ENCODE assay signal across 8 mouse cellular contexts in the genomic region with DNA sequence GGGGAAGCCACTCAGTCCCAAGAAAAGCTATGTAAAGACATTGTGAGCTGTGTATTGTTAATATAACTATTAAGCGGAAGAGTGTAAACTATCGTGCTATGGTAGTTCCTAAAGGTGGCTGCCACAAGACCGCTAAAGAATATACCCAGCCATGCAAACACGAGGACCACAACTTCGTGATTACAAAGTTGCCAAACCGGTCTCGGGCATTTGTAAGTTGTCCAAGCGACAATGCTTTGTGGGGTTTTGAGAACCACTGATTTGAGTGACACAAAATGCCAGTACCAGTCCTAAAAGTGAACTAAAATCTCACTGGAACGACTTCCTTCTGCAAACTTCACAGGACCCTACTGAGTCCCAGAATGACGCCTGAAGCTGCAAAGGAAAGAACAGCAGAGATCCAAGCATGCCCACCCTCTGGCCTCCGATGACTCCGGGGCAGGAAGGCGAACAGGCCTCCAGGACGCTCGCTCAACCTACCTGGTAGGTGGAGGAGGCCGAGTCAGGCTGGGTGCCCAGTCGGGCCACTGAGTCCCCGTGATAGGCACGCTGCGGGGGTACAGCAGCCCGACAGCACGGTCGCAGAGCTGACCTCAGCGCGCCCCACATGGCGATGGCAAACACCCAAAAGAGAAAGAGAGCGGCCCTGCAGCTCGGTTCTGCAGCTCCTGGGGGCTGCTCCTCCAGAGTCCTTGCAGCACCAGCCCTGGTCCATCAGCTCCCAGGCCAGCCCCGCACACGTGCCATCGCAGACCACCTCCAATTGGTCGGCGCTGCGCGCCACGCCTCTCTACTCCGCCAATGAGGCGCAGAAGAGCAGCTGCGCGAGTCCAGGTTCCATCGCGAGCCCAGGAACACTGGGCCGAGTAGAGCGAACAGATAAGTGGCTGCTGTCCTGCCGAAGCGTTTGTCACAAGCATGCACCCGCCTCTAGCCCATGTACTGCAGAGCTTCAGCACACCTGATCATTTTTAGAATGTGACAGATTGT. TPM values are rescaled to one million over a fixed set of nuclear protein-coding genes. Genes with fewer than 3 reads are reported as not detected.
DNase-seq lines count a peak whose midpoint lies in the region; ATAC-seq lines count a peak whose summit lies in the region.

Gene Mccc2, minus strand, starts transcription at position 734 of the 990 bp plus-strand sequence.

- WGBS in heart, embryonic 10.5 days, result 4% methylated on average over 47 of the region's 47 CpGs
- WGBS in kidney, embryonic 15.5 days, result 4% methylated on average over 47 of the region's 47 CpGs

- H3K4me2 ChIP-seq in kidney, embryonic 15.5 days, result peak within 1 kb of the TSS; percentile 78

- DNase-seq in B cell, adult 2 months, result peak; percentile 71 to 72
- DNase-seq in brain, adult 2 months (ENCODE audit: low read depth, low spot score), result peak; percentile 98
- peak; percentile 97 for DNase-seq in heart, embryonic 10.5 days (ENCODE audit: low spot score)
- peak; percentile 92 for DNase-seq in liver
- peak; percentile 74 to 85 for DNase-seq in spleen, postnatal 4 days (ENCODE audit: low spot score in 2 of 2)

- H3K4me1 ChIP-seq in heart, embryonic 10.5 days, result peaks cover 12% of the 10 kb centered on the region
- peaks cover 20% of the 10 kb centered on the region for H3K4me1 ChIP-seq in kidney, embryonic 15.5 days

- H3K27ac ChIP-seq in heart, embryonic 10.5 days, result peak within 1 kb of the TSS; percentile 88
- H3K27ac ChIP-seq in kidney, embryonic 15.5 days, result peak within 1 kb of the TSS; percentile 77

- H3K27me3 ChIP-seq in heart, embryonic 10.5 days (ENCODE audit: insufficient read depth, poor library complexity, severe bottlenecking), result no peaks in the 10 kb centered on the region
- H3K27me3 ChIP-seq in kidney, embryonic 15.5 days, result no peaks in the 10 kb centered on the region

- H3K36me3 ChIP-seq in heart, embryonic 10.5 days, result peaks cover 4% of the 10 kb centered on the region
- H3K36me3 ChIP-seq in kidney, embryonic 15.5 days, result peaks cover 8% of the 10 kb centered on the region

- no peaks in the 10 kb centered on the region for H3K9me3 ChIP-seq in heart, embryonic 10.5 days
- H3K9me3 ChIP-seq in kidney, embryonic 15.5 days (replicated peaks), result no peaks in the 10 kb centered on the region

- peak; percentile 100 for ATAC-seq in erythroblast, adult 5-6 weeks (replicated peaks; ENCODE audit: low FRiP score, poor library complexity, severe bottlenecking)
- peak; percentile 100 for ATAC-seq in kidney, embryonic 15.5 days (replicated peaks; ENCODE audit: low FRiP score)
- peak; percentile 97 for ATAC-seq in monocyte, adult 5-6 weeks (replicated peaks; ENCODE audit: insufficient number of reproducible peaks, low FRiP score, low TSS enrichment, poor library complexity, severe bottlenecking)

- H3K4me3 ChIP-seq in heart, embryonic 10.5 days, result peak within 1 kb of the TSS; percentile 85
- H3K4me3 ChIP-seq in kidney, embryonic 15.5 days (replicated peaks), result peak within 1 kb of the TSS; percentile 63

- peak within 1 kb of the TSS; percentile 61 for H3K9ac ChIP-seq in kidney, embryonic 15.5 days

RNA-seq across cellular contexts. Expression of gene Mccc2, which starts in this region (rescaled TPM):
- total RNA-seq in erythroblast, adult 5-6 weeks (2015; ENCODE audit: low replicate concordance), result 2.9 and 6.0 TPM in 2 replicates
- 2.0 and 2.4 TPM in 2 replicates for total RNA-seq in erythroblast, adult 5-6 weeks (2017; ENCODE audit: low replicate concordance)
- 33.9 and 36.9 TPM in 2 replicates for polyA plus RNA-seq in heart, embryonic 10.5 days (2016; fragmentation: Nextera tagmentation; extraction: Ambion mirVana)
- polyA plus RNA-seq in kidney, embryonic 15.5 days (2015; fragmentation: Nextera tagmentation; extraction: Ambion mirVana), result 48.8 and 51.0 TPM in 2 replicates
- total RNA-seq in monocyte, adult 5-6 weeks (2017), result 20.6 to 46.9 TPM (median 27.7 TPM) in 3 replicates

Comparison
In these comparisons a context has a peak if more than half of its experiments do, and no peak if none do; other contexts are left out.
1. Peak in every context shown above with its lines: DNase-seq, ATAC-seq, H3K4me3 ChIP-seq and H3K27ac ChIP-seq.